Mouse (Mus musculus) heart, embryonic 10.5 days (tissue): ENCODE measurements around the gene Clec2h. TPM values are rescaled to one million over a fixed set of nuclear protein-coding genes. Genes with fewer than 3 reads are reported as not detected.
"Not testable (repeated sequence)": the region's sequence is repeated elsewhere in the genome, so short reads cannot be mapped to it uniquely, and the experiment has no call there.

Experiments
- DNase-seq: peaks from one replicate; pipeline ENCODE4 v3.0.0-alpha.2; 2017; ENCODE audit warnings: low spot score
- H3K27ac ChIP-seq: fragments of 300-500 bp; sonication (generic); 2 replicates; pipeline ENCODE4 v1.5.1; 2016; ENCODE audit warnings: mild to moderate bottlenecking
- H3K27me3 ChIP-seq: fragments of 300-500 bp; sonication (generic); 2 replicates; pipeline ENCODE4 v1.6.1; 2016; ENCODE audit warnings: mild to moderate bottlenecking; ENCODE audit not compliant: poor library complexity, insufficient read depth, severe bottlenecking
- H3K36me3 ChIP-seq: fragments of 300-500 bp; sonication (generic); 2 replicates; pipeline ENCODE4 v1.6.1; 2016; ENCODE audit warnings: mild to moderate bottlenecking, moderate library complexity
- H3K4me1 ChIP-seq: fragments of 300-500 bp; sonication (generic); 2 replicates; pipeline ENCODE4 v1.6.1; 2016; ENCODE audit warnings: mild to moderate bottlenecking
- H3K4me3 ChIP-seq: fragments of 300-500 bp; sonication (generic); 2 replicates; pipeline ENCODE4 v1.5.1; 2016; ENCODE audit warnings: mild to moderate bottlenecking, moderate library complexity
- H3K9me3 ChIP-seq: fragments of 300-500 bp; sonication (generic); 2 replicates; pipeline ENCODE4 v1.6.1; 2016; ENCODE audit warnings: mild to moderate bottlenecking, moderate library complexity
- WGBS: fragments of 180-500 bp; shearing (Covaris S2); methylation state at CpG from one replicate; pipeline ENCODE4 v1.1.7; 2016; 5-methylcytosine and 5-hydroxymethylcytosine counted together
- polyA plus RNA-seq: library from polyadenylated mRNA; unstranded; fragments of >200 nt; fragmentation: Nextera tagmentation; extraction: Ambion mirVana; gene quantifications from 2 replicates; pipeline ENCODE4 v1.2.1, GENCODE M21; 2016

Gene Clec2h
- polyA plus RNA-seq, 1 experiment from 2014 or later, result not detected

DNA sequence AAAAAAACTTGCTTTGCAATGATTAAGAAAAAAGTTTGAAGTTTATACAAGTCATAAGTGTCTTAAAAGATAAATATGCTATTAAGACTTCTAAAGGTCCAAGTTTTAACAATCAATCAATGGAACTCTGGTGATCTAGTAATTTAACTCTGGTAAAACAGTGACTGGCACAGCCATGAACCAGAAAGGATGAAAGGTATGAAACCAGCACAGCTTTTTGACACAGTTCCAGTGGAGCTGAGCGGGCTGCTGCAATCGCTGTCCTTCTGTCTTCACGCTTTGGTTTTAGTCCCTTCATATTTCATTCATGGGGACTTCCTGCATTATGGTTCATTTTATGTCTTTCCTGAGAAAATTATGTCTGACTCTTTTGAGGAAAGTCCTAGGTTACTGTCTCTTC is 12.5 kb upstream of the Clec2h start:
- Histone ChIP-seq H3K4me1 (no peaks in the 10 kb centered on the region; the same call in 1 of the 2 replicates), H3K27me3 (no peaks in the 10 kb centered on the region), H3K36me3 (no peaks in the 10 kb centered on the region), H3K27ac (no peak overlapping the region), H3K9me3 (no peaks in the 10 kb centered on the region), H3K4me3 (no peak overlapping the region)
- WGBS, result 91% methylated on average over 3 of the region's 3 CpGs
- DNase-seq, result no peak

DNA sequence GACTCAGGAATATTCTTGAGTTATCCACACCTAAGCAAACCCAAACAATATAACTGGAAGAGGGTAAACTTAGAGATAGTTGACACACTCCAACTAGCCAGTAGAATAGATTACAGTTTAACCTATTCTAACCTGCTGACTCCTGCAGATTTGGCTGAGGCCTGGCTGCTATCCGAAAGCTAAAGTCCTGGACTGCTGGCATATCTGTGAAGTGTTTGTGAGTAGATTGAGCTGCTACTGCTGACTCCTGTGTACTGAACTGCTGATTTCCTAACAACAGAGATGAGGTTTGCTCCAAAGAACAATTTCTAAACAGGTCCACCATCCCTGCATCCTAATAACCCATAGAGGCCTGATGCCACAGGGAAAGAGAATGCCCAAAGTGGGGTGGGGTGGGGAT is 12.0 kb upstream of the Clec2h start:
- DNase-seq, result no peak
- WGBS, result 47% methylated on average over 1 of the region's 1 CpGs
- H3K9me3 ChIP-seq, result no peaks in the 10 kb centered on the region
- H3K4me3 ChIP-seq, result no peak overlapping the region
- no peaks in the 10 kb centered on the region for H3K36me3 ChIP-seq
- no peaks in the 10 kb centered on the region for H3K27me3 ChIP-seq
- H3K27ac ChIP-seq, result no peak overlapping the region
- H3K4me1 ChIP-seq, result no peaks in the 10 kb centered on the region; the same call in 1 of the 2 replicates

DNA sequence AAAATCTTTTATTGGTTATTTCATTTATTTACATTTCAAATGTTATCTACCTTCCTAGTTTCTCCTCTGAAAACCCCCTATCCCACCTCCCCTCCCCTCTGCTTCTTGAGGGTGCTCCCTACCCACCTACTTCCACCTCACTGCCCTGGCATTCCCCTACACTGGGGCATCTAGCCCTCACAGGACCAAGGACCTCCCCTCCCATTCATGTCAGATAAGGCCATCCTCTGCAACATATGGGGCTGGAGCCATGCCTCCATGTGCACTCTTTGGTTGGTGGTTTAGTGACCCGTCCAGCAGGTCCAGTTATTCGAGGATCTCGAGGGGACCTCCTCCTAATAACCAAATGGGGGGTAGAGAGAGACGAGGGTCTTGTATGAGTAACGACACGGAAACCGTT is 11.4 kb upstream of the Clec2h start:
- H3K4me1 ChIP-seq, H3K9me3 ChIP-seq, H3K36me3 ChIP-seq, H3K4me3 ChIP-seq, H3K27me3 ChIP-seq, DNase-seq, H3K27ac ChIP-seq: not testable (repeated sequence)
- WGBS, result 72% methylated on average over 7 of the region's 7 CpGs

DNA sequence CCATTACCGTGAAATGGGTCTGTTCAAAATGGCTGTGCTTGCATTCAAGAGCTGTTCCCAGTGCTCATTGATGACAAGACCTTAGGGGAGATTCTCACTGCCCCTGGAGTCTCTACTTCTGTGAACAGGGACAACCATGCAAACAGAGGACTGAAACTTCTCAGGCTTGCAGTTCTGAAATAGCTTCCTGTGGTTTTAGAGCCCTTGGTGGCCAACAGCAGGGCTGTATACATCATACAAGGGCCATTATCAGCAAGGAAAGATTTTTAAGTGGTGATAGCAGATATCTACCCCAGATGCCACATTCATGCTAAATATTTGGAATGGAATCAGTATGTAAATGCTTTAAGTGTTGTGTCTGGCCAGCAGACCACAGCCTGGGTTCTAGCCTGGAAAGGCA is 9.2 kb upstream of the Clec2h start:
- Histone ChIP-seq H3K9me3 (no peaks in the 10 kb centered on the region), H3K4me1 (no peaks in the 10 kb centered on the region; the same call in 1 of the 2 replicates), H3K27me3 (no peaks in the 10 kb centered on the region), H3K27ac (no peak overlapping the region), H3K36me3 (no peaks in the 10 kb centered on the region), H3K4me3 (no peak overlapping the region)
- no peak for DNase-seq
- WGBS, result 85% methylated on average over 1 of the region's 1 CpGs

DNA sequence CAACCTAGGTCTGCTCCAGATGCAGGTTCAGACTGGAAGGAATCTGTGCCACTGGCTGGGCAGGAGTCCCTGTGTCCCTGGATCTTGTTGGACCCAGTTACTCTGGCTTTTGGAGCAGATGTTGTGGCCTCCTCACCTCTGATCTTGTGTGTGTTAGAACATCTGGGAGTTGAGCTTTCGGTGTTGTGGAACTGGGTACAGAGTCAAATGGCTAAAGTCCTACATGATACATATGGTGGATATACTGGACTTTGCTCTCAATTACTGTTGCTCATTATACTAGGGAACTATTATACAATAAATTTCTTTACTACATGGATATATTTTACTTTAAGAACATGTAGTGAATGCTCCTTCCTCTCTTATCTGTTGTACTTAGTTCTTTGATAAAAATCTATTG is 936 bp upstream of the Clec2h start:
- no peaks in the 10 kb centered on the region for H3K36me3 ChIP-seq
- DNase-seq, result no peak
- 93% methylated on average over 1 of the region's 1 CpGs for WGBS
- H3K4me3 ChIP-seq, result no peak overlapping the region
- no peaks in the 10 kb centered on the region for H3K27me3 ChIP-seq
- H3K9me3 ChIP-seq, result no peaks in the 10 kb centered on the region
- no peak overlapping the region for H3K27ac ChIP-seq
- no peaks in the 10 kb centered on the region for H3K4me1 ChIP-seq

DNA sequence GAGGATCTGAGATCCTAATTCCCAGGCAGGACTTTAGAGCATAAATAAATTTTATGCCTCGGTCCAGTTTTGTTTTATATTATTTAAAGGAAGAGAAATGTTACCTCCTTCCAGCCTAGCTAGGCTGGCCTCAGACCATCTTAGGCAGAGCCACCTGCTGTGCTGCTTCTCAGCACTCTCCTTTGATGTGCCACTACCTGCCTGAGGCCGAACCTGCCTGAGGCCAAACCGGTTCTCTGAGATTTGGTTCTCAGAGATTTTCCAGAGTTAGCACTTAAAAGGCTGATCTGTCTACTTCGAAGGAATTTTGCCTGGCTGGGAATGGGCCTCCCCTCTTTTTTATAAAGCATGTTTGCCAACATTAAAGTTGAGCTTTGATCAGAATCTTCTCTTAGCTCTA is 7.8 kb downstream of the Clec2h start:
- Histone ChIP-seq H3K36me3 (no peaks in the 10 kb centered on the region), H3K9me3 (no peaks in the 10 kb centered on the region), H3K27ac (no peak overlapping the region), H3K27me3 (no peaks in the 10 kb centered on the region), H3K4me1 (no peaks in the 10 kb centered on the region), H3K4me3 (no peak overlapping the region)
- DNase-seq, result no peak
- whole genome bisulfite sequencing, result 46% methylated on average over 4 of the region's 4 CpGs

DNA sequence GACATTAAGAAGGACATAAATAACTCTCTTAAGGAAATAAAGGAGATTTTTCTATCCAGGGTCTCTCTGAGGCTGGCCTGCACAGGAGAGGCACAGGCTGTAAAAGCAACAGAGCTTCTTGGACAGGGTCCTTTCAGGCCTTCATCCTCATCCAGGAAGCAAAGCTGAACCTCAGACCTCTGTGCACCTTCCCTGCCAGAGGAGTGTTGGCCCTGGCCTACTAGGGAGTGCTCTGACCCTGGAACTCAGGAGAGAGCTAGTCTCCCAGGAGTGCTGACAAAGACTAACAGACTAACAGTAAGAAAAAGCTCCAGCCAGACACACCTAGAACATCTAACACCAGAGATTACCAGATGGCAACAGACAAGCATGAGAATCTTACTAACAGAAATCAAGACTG is 17.4 kb downstream of the Clec2h start:
- H3K27ac ChIP-seq, result no peak overlapping the region
- DNase-seq, result no peak
- H3K4me3 ChIP-seq, result no peak overlapping the region
- no peaks in the 10 kb centered on the region for H3K4me1 ChIP-seq
- no peaks in the 10 kb centered on the region for H3K9me3 ChIP-seq
- H3K36me3 ChIP-seq, result no peaks in the 10 kb centered on the region
- H3K27me3 ChIP-seq, result no peaks in the 10 kb centered on the region

DNA sequence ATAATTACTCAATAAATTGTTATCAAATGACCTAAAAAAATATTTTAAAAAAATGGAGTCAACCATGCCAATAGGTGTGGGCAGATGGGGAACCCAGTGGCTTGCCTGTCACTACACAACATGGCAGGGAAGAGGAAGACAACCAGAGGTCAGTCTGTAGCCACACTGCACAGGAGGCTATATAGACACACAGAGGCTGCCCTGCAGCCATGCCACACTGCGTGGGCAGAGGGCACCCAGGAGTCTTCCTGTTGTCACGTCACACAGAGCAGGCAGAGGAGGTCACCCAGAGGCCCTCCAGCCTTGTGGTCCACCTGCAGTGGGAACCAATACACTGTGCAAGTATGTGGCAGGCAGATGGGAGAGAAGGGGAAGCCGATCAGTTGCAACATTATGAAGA is 39.5 kb downstream of the Clec2h start:
- H3K27me3 ChIP-seq, result no peaks in the 10 kb centered on the region
- H3K36me3 ChIP-seq, result no peaks in the 10 kb centered on the region
- H3K4me3 ChIP-seq, result no peak overlapping the region
- DNase-seq, result no peak
- WGBS, result 85% methylated on average over 3 of the region's 3 CpGs
- H3K9me3 ChIP-seq, result no peaks in the 10 kb centered on the region
- H3K4me1 ChIP-seq, result no peaks in the 10 kb centered on the region
- no peak overlapping the region for H3K27ac ChIP-seq

DNA sequence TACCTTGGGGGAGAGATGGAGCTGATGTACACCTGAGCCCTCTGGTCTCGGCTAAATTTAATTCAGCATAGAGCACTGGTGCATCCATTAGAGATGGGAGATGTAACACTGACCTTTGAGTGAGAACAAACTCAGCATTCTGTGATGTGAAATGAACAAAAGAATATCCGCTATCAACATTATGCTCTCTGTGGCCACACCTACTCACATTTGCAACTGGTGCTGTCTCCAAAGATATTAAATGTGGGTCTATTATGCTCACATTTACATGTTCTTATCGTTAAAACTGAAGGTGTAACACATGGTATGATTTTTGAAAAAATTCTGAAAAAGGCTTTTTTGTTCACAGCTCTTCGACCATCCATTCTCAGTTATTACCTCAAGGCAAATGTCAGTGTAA is 60.8 kb downstream of the Clec2h start, which contains the start of gene Klrb1:
Klrb1 (minus strand) TSS at position 101 of the 400 bp plus-strand sequence.
- H3K9me3 ChIP-seq, result no peaks in the 10 kb centered on the region
- no peaks in the 10 kb centered on the region for H3K4me1 ChIP-seq
- no peaks in the 10 kb centered on the region for H3K27me3 ChIP-seq
- WGBS, result 82% methylated on average over 4 of the region's 4 CpGs
- no peak within 1 kb of the TSS for H3K27ac ChIP-seq
- H3K36me3 ChIP-seq, result no peaks in the 10 kb centered on the region
- no peak within 1 kb of the TSS for H3K4me3 ChIP-seq
- no peak for DNase-seq

Other genes with a start within 250 kb of the Clec2h start
- gene Itfg2, start 237.5 kb upstream of the Clec2h start, polyA plus RNA-seq, result 36.9 and 37.1 TPM in 2 replicates
- 362 and 541 TPM in 2 replicates for gene Fkbp4, start 223.7 kb upstream of the Clec2h start, polyA plus RNA-seq
- gene Pzp, start 135.7 kb upstream of the Clec2h start, polyA plus RNA-seq, result 0.15 and 0.57 TPM in 2 replicates
- 0.20 TPM in 1 of 2 replicates, not detected in the other for gene A2ml1, start 80.8 kb upstream of the Clec2h start, polyA plus RNA-seq
- not detected in 2 replicates for gene Klrb1a, start 38.9 kb upstream of the Clec2h start, polyA plus RNA-seq
- gene Klrb1, start 60.7 kb downstream of the Clec2h start, polyA plus RNA-seq, result not detected in 2 replicates
- 0.08 TPM in 1 of 2 replicates, not detected in the other for gene Klrb1c, start 126.8 kb downstream of the Clec2h start, polyA plus RNA-seq
- not detected in 2 replicates for gene Gm44511, start 163.9 kb downstream of the Clec2h start, polyA plus RNA-seq
- not detected in 2 replicates for gene Klrb1b, start 163.9 kb downstream of the Clec2h start, polyA plus RNA-seq
- not detected in 2 replicates for gene Clec2i, start 225.2 kb downstream of the Clec2h start, polyA plus RNA-seq
- gene BC035044, start 228.7 kb downstream of the Clec2h start, polyA plus RNA-seq, result 0.49 and 0.70 TPM in 2 replicates